Mouse (Mus musculus) myocyte (in vitro differentiated cells): Measurements from ENCODE around the gene Gpc6.

Experiments
- E2F4 ChIP-seq: IDR thresholded peaks from one replicate; pipeline ENCODE4 v1.6.1; 2011; ENCODE audit warnings: mild to moderate bottlenecking, control low read depth, moderate library complexity; ENCODE audit not compliant: insufficient read depth
- POLR2A ChIP-seq: IDR thresholded peaks from one replicate; pipeline ENCODE4 v1.6.1; 2011; ENCODE audit warnings: low read depth, mild to moderate bottlenecking, control low read depth, moderate library complexity; ENCODE audit not compliant: insufficient read length
- TCF3 ChIP-seq: IDR thresholded peaks from one replicate; pipeline ENCODE4 v1.6.1; 2011; ENCODE audit warnings: low read depth, control low read depth; ENCODE audit not compliant: insufficient read length
- USF1 ChIP-seq: IDR thresholded peaks from one replicate; pipeline ENCODE4 v1.6.1; 2011; ENCODE audit warnings: low read depth, mild to moderate bottlenecking, control low read depth, moderate library complexity

GRCm38 (mm10) chr14:117061078-117061477 lies 136.0 kb downstream of the Gpc6 start:
- TF ChIP-seq TCF3 (no peak), POLR2A (no peak), USF1 (no peak), E2F4 (no peak)
